Mouse (Mus musculus): ENCODE results near the gene Zc3h18. TPM values are rescaled to one million over a fixed set of nuclear protein-coding genes. Genes with fewer than 3 reads are reported as not detected.

Zc3h18 gene
- 14.5 TPM for polyA plus RNA-seq (2014; fragmentation: Illumina TruSeq; extraction: RNeasy Lipid Tissue Mini Kit (QIAGEN cat#74804))

DNA sequence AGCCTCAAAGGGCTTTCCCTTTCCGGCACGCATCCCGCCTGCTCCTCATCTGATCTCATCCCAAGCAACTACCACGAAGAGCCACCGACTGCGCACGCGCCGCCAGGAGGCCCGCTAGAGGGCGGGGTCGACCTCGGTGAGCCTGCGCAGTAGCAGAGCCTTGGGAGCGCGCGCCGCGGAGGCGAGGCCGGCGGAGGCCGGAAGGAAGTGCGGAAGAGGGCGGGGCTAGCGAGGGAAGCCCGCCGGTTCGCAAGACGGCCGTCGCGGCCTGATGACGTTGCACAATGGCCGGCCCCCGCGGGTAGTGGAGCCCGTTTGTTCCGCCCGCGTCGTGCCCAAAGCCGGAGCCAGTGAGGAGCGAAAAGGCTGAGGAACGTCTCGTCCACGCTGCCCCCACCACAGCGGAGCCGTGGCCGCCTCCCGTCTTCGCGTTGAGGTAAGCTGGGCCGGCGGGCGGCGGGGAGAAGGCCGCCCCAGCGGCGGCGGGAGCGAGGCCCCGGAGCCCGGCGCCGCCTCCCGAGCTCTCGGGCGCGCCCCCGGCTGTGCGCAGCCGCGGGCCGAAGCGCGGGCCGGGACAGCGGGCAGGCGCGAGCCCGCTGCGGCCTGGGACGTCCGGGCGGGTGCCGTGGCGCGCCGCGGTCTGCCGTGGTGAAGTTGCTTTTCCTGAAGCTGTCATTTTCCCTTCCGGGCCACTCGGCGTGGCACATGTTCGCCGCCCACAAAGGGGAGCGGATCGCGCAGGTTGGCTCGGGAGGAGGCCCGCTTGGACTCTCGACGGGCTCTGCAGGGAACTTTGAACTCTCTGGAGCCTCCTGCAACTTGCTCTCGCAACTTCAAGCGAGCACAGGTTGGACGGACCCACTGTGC lies at the start of gene Zc3h18:
Gene Zc3h18 (plus strand): TSS at position 245 of the 867 bp plus-strand sequence.

GRCm38 (mm10) chr8:122360696-122361416 lies 15.6 kb upstream of the Zc3h18 start, which contains the start of gene Trhr2:
Gene Trhr2 (minus strand): TSS chr8:122360746.

GRCm38 (mm10) chr8:122421376-122422070 lies 45.1 kb downstream of the Zc3h18 start, which contains the start of gene Il17c:
Gene Il17c (plus strand): TSS chr8:122422020.

DNA sequence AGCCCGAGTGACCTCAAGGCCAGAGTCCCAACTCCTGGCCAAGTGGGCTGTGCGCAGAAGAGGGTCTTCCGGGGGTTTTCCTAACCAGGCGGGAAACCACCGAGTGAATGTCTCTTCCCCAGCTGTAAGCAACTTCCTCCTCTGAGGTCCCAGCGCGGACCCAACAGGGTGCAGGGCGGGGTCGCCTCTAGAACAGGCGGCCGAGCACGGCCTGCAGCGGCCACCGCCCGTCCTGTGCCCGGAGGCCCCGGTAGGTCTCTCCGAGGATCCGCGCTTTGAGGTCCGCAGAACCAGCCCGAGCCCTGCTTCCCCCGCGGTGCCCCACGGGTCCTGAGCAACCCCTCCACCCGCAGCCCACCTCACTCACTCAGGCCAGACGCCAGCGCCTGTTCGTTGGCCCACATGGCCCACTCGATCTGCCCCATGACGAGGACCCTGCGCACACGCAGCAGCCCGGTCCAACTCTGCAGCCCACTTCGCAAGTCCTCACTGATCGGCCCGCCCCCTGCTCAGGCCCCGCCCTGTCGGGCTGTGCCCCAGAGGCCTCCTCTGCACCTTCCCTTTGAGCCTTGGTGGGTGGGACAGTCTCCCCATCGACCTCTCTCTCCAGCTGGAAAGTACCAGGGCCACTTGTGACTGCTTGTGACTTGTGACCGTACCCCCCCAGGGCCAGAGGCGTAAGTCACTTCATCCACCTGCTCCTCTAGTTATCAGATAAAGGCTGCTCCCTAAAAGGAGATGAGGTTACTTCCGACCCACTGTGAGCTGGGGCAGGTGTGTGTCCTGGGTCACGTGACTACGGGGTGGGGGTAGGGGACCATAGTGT lies 56.2 kb downstream of the Zc3h18 start, which contains the start of gene Cyba:
Gene Cyba (minus strand): TSS at position 488 of the 826 bp plus-strand sequence.

GRCm38 (mm10) chr8:122443262-122444006 lies 67.0 kb downstream of the Zc3h18 start, which contains the start of gene Mvd:
Gene Mvd (minus strand): TSS chr8:122443422.

GRCm38 (mm10) chr8:122460524-122461472 lies 84.4 kb downstream of the Zc3h18 start, which contains the start of gene Snai3:
Gene Snai3 (minus strand): TSS chr8:122460733.

Other genes starting within 250 kb of the Zc3h18 start
- not detected for gene Zfpm1, start 94.5 kb upstream of the Zc3h18 start, polyA plus RNA-seq (2014; fragmentation: Illumina TruSeq; extraction: RNeasy Lipid Tissue Mini Kit (QIAGEN cat#74804))
- not detected for gene Trhr2, start 15.9 kb upstream of the Zc3h18 start, polyA plus RNA-seq (2014; fragmentation: Illumina TruSeq; extraction: RNeasy Lipid Tissue Mini Kit (QIAGEN cat#74804))
- not detected for gene Il17c, start 45.4 kb downstream of the Zc3h18 start, polyA plus RNA-seq (2014; fragmentation: Illumina TruSeq; extraction: RNeasy Lipid Tissue Mini Kit (QIAGEN cat#74804))
- gene Cyba, start 56.3 kb downstream of the Zc3h18 start, polyA plus RNA-seq (2014; fragmentation: Illumina TruSeq; extraction: RNeasy Lipid Tissue Mini Kit (QIAGEN cat#74804)) = not detected
- not detected for gene Mvd, start 66.8 kb downstream of the Zc3h18 start, polyA plus RNA-seq (2014; fragmentation: Illumina TruSeq; extraction: RNeasy Lipid Tissue Mini Kit (QIAGEN cat#74804))
- gene Snai3, start 84.1 kb downstream of the Zc3h18 start, polyA plus RNA-seq (2014; fragmentation: Illumina TruSeq; extraction: RNeasy Lipid Tissue Mini Kit (QIAGEN cat#74804)) = not detected
- 22.0 TPM for gene Rnf166, start 99.5 kb downstream of the Zc3h18 start, polyA plus RNA-seq (2014; fragmentation: Illumina TruSeq; extraction: RNeasy Lipid Tissue Mini Kit (QIAGEN cat#74804))
- not detected for gene Ctu2, start 99.5 kb downstream of the Zc3h18 start, polyA plus RNA-seq (2014; fragmentation: Illumina TruSeq; extraction: RNeasy Lipid Tissue Mini Kit (QIAGEN cat#74804))
- 2.5 TPM for gene Piezo1, start 174.7 kb downstream of the Zc3h18 start, polyA plus RNA-seq (2014; fragmentation: Illumina TruSeq; extraction: RNeasy Lipid Tissue Mini Kit (QIAGEN cat#74804))
- gene Cdt1, start 191.4 kb downstream of the Zc3h18 start, polyA plus RNA-seq (2014; fragmentation: Illumina TruSeq; extraction: RNeasy Lipid Tissue Mini Kit (QIAGEN cat#74804)) = 1.8 TPM
- gene Aprt, start 200.3 kb downstream of the Zc3h18 start, polyA plus RNA-seq (2014; fragmentation: Illumina TruSeq; extraction: RNeasy Lipid Tissue Mini Kit (QIAGEN cat#74804)) = not detected
- gene Galns, start 234.9 kb downstream of the Zc3h18 start, polyA plus RNA-seq (2014; fragmentation: Illumina TruSeq; extraction: RNeasy Lipid Tissue Mini Kit (QIAGEN cat#74804)) = 1.1 TPM
- 2.9 TPM for gene Trappc2l, start 235.0 kb downstream of the Zc3h18 start, polyA plus RNA-seq (2014; fragmentation: Illumina TruSeq; extraction: RNeasy Lipid Tissue Mini Kit (QIAGEN cat#74804))
- not detected for gene Pabpn1l, start 246.1 kb downstream of the Zc3h18 start, polyA plus RNA-seq (2014; fragmentation: Illumina TruSeq; extraction: RNeasy Lipid Tissue Mini Kit (QIAGEN cat#74804))